Mouse (Mus musculus) left cerebral cortex, adult 2 months (tissue): ENCODE data around the gene Nectin3. TPM values are rescaled to one million over a fixed set of nuclear protein-coding genes. Genes with fewer than 3 reads are reported as not detected.

Experiments used
- DNase-seq, 2 experiments: peaks; one replicate each; pipeline ENCODE4 v3.0.0; 2021 to 2022; ENCODE audit warnings: low spot score in 2 of 2, mixed read lengths in 1 of 2; ENCODE audit errors: extremely low spot score in 1 of 2
- H3K27ac ChIP-seq: fragments of 200-600 bp; 2 replicates; pipeline ENCODE4 v1.8.1; 2022
- H3K4me3 ChIP-seq: fragments of 200-600 bp; 2 replicates; pipeline ENCODE4 v1.8.1; 2022
- CTCF ChIP-seq: fragments of 200-600 bp; IDR thresholded peaks from 2 replicates; pipeline ENCODE4 v1.8.1; 2022; ENCODE audit warnings: antibody characterized with exemption, mild to moderate bottlenecking, moderate library complexity
- intact Hi-C: fragments of 180-260 bp; cut with DNase I; formaldehyde crosslinking; loops from one replicate; pipeline ENCODE4 v1.15.1; 2025
- long read RNA-seq, 2 experiments: library from polyadenylated mRNA; stranded (forward); transcript quantifications; one replicate each; pipeline ENCODE4 v2.0.0; 2021; ENCODE audit warnings: borderline mapping rate in 2 of 2
- total RNA-seq, 2 experiments: library from RNA; stranded (reverse); gene quantifications; 2 replicates each; pipeline ENCODE4 v1.2.3; 2021

The Nectin3 gene
- total RNA-seq = 10 to 100 TPM; 51.2 to 63.8 TPM
- long read RNA-seq, experiment 1, full-length matches to known transcripts = 47 of 61 reads
- long read RNA-seq, experiment 1, partial matches to known transcripts = 4 of 61 reads
- long read RNA-seq, experiment 1, other reads (novel, unspliced or antisense) = 10 of 61 reads
- long read RNA-seq, experiment 2, full-length matches to known transcripts = 23 of 29 reads
- long read RNA-seq, experiment 2, partial matches to known transcripts = 1 of 29 reads
- long read RNA-seq, experiment 2, other reads (novel, unspliced or antisense) = 5 of 29 reads

DNA sequence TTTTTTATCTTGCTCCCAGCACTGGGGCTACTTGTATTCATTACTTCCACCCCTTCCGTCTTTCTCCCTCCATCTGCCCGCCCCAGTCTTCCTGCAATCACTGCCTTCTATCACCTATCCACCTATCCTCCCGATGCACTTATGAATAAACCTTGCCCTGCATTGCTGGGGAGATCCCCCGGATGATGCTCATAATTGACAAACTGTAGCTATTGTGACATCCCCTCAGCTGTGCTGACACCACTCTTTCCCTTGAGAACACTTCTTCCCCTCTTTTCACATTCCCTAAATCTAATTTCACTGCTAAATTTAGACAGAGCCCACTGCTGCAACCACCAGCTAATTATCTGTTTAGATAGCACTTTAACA is at the start of gene Nectin3:
TSS of gene Nectin3 (minus strand) at position 105 of the 369 bp plus-strand sequence.
- intact Hi-C loops = loop anchor here (5.0 to 10.0 kb wide), 6 partner anchors 89 to 1026 kb away; no protein-coding TSS in a partner anchor
- Histone ChIP-seq H3K27ac (peak within 1 kb of the TSS; percentile 82), H3K4me3 (peak within 1 kb of the TSS; percentile 76)
- DNase-seq = no peak
- TF ChIP-seq CTCF = no peak

- intact Hi-C loops = no loop called here
- no peak for DNase-seq
- Histone ChIP-seq H3K4me3 (no peak overlapping the region), H3K27ac (no peak overlapping the region)
- no peak for TF ChIP-seq CTCF
These were observed 39.8 kb upstream of the Nectin3 start for GRCm38 (mm10) chr16:46538092-46538491.

- Histone ChIP-seq H3K4me3 (no peak overlapping the region), H3K27ac (no peak overlapping the region)
- no peak for DNase-seq
- TF ChIP-seq CTCF = no peak
- intact Hi-C loops = no loop called here
These were observed 34.3 kb upstream of the Nectin3 start for GRCm38 (mm10) chr16:46532465-46533254.

GRCm38 (mm10) chr16:46531023-46531422 is 32.7 kb upstream of the Nectin3 start:
- DNase-seq = no peak
- no peak for TF ChIP-seq CTCF
- Histone ChIP-seq H3K4me3 (no peak overlapping the region), H3K27ac (no peak overlapping the region)
- intact Hi-C loops = no loop called here

DNA sequence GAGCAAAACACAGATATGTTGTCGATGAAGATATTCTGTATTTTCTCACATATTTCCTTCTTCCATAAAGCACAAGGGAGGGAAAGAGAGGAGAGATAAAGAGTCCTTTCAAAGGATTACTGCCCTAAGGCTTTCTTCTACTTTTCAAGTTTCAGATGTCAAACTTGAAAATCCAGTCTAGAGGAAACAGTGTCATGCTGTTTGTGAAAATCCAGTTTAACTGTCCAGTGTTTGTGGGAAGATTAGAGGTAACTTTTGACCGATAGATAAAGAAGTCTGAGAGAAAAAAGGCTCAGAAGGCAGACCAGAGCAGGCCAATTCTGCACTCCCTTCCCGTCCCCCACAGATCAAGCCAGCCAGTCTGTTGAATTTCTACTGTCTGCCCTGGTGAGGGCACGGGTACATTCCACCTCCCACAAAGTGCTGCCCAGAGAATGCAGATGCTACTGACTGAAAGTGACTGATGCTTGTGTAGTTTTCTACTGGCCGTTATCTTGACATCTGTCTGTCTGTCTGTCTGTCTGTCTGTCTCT is 22.6 kb upstream of the Nectin3 start:
- H3K4me3 ChIP-seq = no peak overlapping the region
- H3K27ac ChIP-seq = no peak overlapping the region
- no peak for TF ChIP-seq CTCF
- no peak for DNase-seq
- intact Hi-C loops = no loop called here

- Histone ChIP-seq H3K4me3 (no peak overlapping the region), H3K27ac (no peak overlapping the region)
- TF ChIP-seq CTCF = no peak
- intact Hi-C loops = no loop called here
- DNase-seq = no peak
These were observed 21.3 kb upstream of the Nectin3 start for GRCm38 (mm10) chr16:46519606-46520005.

DNA sequence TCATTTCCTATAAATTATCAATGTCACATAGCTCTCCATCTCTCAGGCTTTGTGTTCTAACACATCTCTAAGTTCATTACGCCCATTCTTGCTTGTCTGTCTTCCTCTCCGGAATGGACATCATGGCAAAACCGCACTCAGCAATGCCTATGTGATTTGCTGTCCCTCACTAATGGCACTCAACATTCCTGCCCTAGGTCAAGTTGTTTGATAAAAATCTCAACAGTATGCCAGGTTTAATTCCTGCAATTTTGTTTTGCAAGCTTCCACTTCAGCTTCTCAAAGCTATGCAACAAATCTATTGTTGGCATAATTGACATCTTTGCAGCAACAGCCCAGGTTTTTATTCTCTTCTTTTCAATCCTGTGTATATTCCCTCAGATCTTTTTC is 9.6 kb upstream of the Nectin3 start:
- intact Hi-C loops = no loop called here
- no peak for DNase-seq
- TF ChIP-seq CTCF = no peak
- Histone ChIP-seq H3K27ac (no peak overlapping the region), H3K4me3 (no peak overlapping the region)

GRCm38 (mm10) chr16:46507260-46507943 is 9.1 kb upstream of the Nectin3 start:
- no peak for TF ChIP-seq CTCF
- intact Hi-C loops = no loop called here

GRCm38 (mm10) chr16:46504006-46504405 is 5.7 kb upstream of the Nectin3 start:
- no peak overlapping the region for H3K4me3 ChIP-seq
- no peak for DNase-seq
- intact Hi-C loops = no loop called here
- no peak overlapping the region for H3K27ac ChIP-seq
- no peak for TF ChIP-seq CTCF

More at GRCm38 (mm10) chr16:46507260-46507943, 9.1 kb upstream of the Nectin3 start:
- H3K27ac ChIP-seq = no peak overlapping the region
- DNase-seq = no peak
- no peak overlapping the region for H3K4me3 ChIP-seq

GRCm38 (mm10) chr16:46502311-46502710 is 4.0 kb upstream of the Nectin3 start:
- DNase-seq = no peak
- intact Hi-C loops = no loop called here
- no peak for TF ChIP-seq CTCF
- Histone ChIP-seq H3K4me3 (no peak overlapping the region), H3K27ac (no peak overlapping the region)

DNA sequence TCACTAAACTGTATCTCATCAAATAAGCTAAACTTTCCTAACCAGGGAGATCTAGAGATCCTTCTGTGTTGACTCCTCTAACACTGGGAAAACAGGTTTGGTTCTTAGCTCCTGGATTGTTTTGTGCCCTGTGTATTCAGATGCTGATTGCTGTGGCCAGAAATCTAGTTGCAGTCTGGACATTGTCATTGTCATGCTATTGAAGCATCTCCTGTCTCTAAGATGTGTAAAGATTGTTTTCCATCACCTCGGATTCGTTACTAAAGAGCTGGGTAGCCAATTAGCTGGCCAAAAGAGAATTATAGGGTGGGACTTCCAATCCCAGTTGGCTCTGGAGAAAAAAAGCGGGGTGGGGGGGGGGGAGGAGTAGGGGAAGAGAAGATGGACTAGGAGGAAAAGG is 2.4 kb upstream of the Nectin3 start:
- TF ChIP-seq CTCF = no peak
- DNase-seq = no peak
- intact Hi-C loops = no loop called here
- H3K4me3 ChIP-seq = no peak overlapping the region
- no peak overlapping the region for H3K27ac ChIP-seq
